Mouse (Mus musculus): Measurements from ENCODE around the gene Rint1. TPM values are rescaled to one million over a fixed set of nuclear protein-coding genes. Genes with fewer than 3 reads are reported as not detected.
A peak's percentile ranks its signal among the peaks of the same experiment; 100 is the strongest.

Rint1 gene
- polyA plus RNA-seq, 1 experiment from 2014 or later: 26.0 TPM

DNA sequence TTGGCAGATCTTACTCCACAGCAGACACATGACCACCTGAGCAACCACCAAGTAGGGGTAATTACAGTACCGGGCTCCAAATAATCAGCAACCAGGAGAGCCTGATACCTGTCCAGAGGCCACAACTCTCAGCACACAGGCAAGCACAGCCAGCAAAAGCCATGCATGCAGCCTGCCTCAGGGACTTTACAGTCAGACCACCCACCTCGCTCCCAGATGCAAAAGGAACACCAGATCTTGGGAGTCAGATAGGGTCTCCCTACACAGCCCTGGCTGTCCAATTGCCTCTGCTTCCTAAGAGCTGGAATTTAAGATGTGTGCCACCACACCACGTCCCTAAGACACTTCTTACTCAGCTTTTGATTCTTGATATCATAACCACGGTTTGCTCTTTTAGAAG lies 6.3 kb upstream of the Rint1 start:
- Histone ChIP-seq H3K27me3 (no peaks in the 10 kb centered on the region), H3K36me3 (0 out of 2 replicates have a peak, but pooled peaks cover 4% of the 10 kb centered on the region), H3K4me1 (replicated peaks) (peaks cover 11% of the 10 kb centered on the region), H3K9ac (no peak overlapping the region), H3K9me3 (replicated peaks) (no peaks in the 10 kb centered on the region), H3K4me3 (no peak overlapping the region), H3K4me2 (no peak overlapping the region), H3K27ac (no peak overlapping the region)
- 73% methylated on average over 4 of the region's 4 CpGs for WGBS
- ATAC-seq (replicated peaks; ENCODE audit: insufficient number of reproducible peaks, insufficient read depth, low FRiP score, low read depth): no peak

DNA sequence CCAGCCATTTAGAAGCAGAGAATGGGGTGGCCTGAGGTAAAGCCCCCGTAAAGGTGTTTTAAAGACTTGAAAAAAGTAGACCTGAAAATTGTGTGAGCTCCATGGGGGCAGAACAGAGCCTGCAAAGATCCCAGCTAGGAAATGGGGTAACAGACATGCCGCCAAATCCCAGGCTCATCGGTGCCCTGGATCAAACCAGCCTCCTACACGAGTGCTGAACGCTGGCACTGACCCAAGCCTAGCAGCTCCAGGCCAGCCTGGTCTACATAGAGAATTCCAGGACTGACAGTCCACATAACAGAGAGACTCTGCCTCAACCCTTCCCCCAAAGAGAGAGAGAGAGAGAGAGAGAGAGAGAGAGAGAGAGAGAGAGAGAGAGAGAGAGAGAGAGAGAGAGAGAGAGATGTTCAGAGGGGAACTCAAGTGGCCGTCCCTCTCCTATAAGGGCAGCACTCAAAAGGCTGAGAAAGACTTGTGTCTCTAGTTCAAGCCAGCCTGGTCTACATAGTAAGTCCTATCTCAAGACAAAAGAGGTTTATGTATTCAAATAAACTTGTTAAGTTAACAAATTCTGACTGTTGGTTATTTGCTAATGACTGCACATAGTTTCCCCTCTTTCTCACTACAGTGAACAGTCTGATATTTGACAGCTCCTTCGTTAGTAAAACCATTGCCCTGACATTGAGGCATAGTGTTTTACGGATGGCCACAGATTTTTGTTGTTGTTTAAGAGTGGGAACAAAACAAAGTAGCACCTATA lies 5.3 kb upstream of the Rint1 start:
- H3K27me3 ChIP-seq: no peaks in the 10 kb centered on the region
- ATAC-seq (replicated peaks; ENCODE audit: insufficient number of reproducible peaks, insufficient read depth, low FRiP score, low read depth): no peak
- 0 out of 2 replicates have a peak overlapping the region, but pooled peaks have one; percentile 78 for H3K9ac ChIP-seq
- 44% methylated on average over 8 of the region's 8 CpGs for WGBS
- H3K36me3 ChIP-seq: 0 out of 2 replicates have a peak, but pooled peaks cover 1% of the 10 kb centered on the region
- peaks cover 13% of the 10 kb centered on the region for H3K4me1 ChIP-seq (replicated peaks)
- peak overlapping the region; percentile 75 for H3K4me2 ChIP-seq
- no peak overlapping the region for H3K27ac ChIP-seq
- peak overlapping the region; percentile 84 for H3K4me3 ChIP-seq
- no peaks in the 10 kb centered on the region for H3K9me3 ChIP-seq (replicated peaks)

DNA sequence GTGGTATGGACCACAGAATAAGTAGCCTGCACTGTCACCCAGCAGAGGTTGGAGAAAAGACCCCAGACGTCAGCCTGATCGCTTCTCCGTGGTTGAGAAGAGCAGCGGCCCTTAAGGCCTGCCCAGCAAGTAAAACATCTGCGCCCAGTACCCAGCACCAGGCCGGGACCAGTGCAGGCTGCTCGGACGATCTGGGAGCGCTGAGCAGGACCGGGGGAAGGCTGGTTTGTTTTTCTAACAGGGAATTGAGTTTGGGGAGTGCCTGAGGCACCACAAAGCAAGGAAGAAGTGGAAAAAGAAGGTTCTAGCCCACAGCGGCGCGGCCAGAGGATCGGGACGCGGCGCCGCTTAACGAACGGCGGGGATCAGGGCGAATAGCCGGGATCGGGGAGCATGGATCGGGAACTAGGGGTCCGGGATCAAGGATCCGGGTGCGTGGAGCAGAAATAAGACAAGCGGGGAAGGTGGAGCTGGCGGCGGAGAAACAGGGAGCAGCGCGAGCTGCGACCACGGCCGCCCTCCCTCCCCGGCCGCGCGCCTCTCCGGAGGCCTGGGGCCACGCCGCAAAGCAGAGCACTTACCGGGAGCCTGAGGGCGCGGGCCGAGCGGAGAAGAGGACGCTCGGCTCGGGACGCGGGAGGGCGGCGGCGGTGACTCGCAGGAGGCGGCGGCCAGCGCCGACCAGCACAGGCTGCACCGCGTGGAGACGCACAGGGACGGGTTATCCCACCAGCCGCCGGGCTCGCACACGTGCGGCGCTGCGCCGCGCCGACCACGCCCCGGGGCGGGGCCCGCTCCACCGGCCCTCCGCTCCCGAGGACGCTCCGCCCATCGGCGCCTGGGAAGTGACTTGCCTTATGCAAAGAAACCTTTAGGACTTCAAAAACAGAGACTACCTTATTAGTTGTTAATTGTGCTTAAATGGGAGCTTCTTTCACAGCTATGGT lies 4.3 kb upstream of the Rint1 start, which contains the start of gene Pus7:
Gene Pus7 (minus strand): TSS at position 781 of the 947 bp plus-strand sequence.
- Histone ChIP-seq H3K27ac (peak within 1 kb of the TSS; percentile 63), H3K4me2 (peak within 1 kb of the TSS; percentile 75), H3K9me3 (replicated peaks) (no peaks in the 10 kb centered on the region), H3K27me3 (no peaks in the 10 kb centered on the region), H3K4me3 (peak within 1 kb of the TSS; percentile 84), H3K9ac (peak within 1 kb of the TSS; percentile 78), H3K36me3 (no peaks in the 10 kb centered on the region), H3K4me1 (replicated peaks) (peaks cover 16% of the 10 kb centered on the region)
- WGBS: under 1% methylated on average over 82 of the region's 86 CpGs
- peak; percentile 91 for ATAC-seq (replicated peaks; ENCODE audit: insufficient number of reproducible peaks, insufficient read depth, low FRiP score, low read depth)

DNA sequence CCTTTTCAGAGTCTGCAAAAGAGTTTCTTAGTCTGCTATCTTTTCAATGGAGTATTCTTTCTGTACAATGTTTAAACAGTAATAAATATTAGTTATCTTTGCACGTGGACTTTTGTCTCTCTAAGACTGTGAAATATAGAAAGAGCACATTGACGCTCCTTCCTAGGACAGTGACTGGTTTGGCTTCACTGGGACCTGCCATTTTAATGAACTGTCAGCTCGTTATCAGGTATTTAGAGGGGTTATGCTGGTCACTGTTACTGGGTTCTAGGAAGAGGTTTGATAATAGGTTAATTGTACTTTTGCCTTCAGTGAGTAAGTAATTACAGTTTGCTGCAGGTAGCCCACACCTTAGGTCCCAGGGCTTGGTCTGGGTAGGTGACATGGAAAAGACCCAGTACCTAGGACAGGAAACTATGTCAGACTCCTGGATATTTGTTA lies 899 bp downstream of the Rint1 start:
- H3K4me2 ChIP-seq: peak overlapping the region; percentile 86
- H3K36me3 ChIP-seq: peaks cover 20% of the 10 kb centered on the region; the same call in 1 of the 2 replicates
- H3K27ac ChIP-seq: no peak overlapping the region
- WGBS: 30% methylated on average over 3 of the region's 3 CpGs
- peak overlapping the region; percentile 92 for H3K9ac ChIP-seq
- no peak for ATAC-seq (replicated peaks; ENCODE audit: insufficient number of reproducible peaks, insufficient read depth, low FRiP score, low read depth)
- no peaks in the 10 kb centered on the region for H3K27me3 ChIP-seq
- peak overlapping the region; percentile 93 for H3K4me3 ChIP-seq
- H3K9me3 ChIP-seq (replicated peaks): no peaks in the 10 kb centered on the region
- H3K4me1 ChIP-seq (replicated peaks): peaks cover 15% of the 10 kb centered on the region

DNA sequence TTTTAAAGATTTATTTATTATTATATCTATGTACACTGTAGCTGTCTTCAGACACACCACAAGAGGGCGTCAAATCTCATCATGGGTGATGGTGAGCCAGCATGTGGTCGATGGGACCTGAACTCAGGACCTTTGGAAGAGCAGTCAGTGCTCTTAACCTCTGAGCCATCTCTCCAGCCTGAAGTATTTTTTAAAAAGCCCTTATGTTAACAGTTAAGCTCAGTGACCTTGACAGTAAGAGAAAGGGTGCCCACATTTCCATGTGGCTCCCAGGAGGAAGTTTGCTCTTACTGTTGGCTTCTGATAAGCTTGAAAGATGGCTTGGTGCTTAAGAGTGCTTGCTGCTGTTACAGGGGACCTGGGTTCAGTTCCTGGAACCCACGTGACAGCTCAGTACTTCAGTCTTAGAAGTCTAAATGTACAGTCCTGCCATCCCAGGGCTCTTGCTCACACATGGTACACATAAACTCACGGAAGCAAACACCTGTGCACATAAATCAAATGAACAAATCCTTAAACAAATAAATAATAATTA lies 1.6 kb downstream of the Rint1 start:
- no peak for ATAC-seq (replicated peaks; ENCODE audit: insufficient number of reproducible peaks, insufficient read depth, low FRiP score, low read depth)
- Histone ChIP-seq H3K4me1 (replicated peaks) (peaks cover 11% of the 10 kb centered on the region), H3K36me3 (peaks cover 20% of the 10 kb centered on the region; the same call in 1 of the 2 replicates), H3K9ac (no peak overlapping the region), H3K27ac (no peak overlapping the region), H3K9me3 (replicated peaks) (no peaks in the 10 kb centered on the region), H3K27me3 (no peaks in the 10 kb centered on the region), H3K4me2 (no peak overlapping the region), H3K4me3 (no peak overlapping the region)
- 81% methylated on average over 4 of the region's 4 CpGs for WGBS

DNA sequence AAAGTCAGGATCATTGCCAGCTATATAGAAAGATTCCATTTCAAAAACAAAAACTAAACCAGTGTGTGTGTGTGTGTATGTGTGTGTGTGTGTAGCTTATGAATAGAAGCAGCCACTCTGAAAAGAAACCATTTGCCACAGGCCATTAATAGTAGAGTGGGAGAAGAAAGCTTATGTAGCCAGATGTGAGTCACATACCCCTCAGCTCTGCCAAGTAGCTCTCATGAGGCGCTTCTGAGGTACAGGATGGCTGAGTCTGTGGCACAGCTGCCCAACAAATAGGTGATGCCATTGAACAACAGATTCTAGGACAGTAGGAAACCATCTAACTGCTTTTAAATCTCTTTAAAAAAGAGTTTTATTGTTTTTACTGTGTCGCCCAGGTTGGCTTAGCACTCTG lies 5.2 kb downstream of the Rint1 start:
- H3K9me3 ChIP-seq (replicated peaks): no peaks in the 10 kb centered on the region
- no peak overlapping the region for H3K4me3 ChIP-seq
- H3K36me3 ChIP-seq: peaks cover 31% of the 10 kb centered on the region
- WGBS: 88% methylated on average over 2 of the region's 2 CpGs
- no peak for ATAC-seq (replicated peaks; ENCODE audit: insufficient number of reproducible peaks, insufficient read depth, low FRiP score, low read depth)
- H3K27ac ChIP-seq: no peak overlapping the region
- H3K27me3 ChIP-seq: no peaks in the 10 kb centered on the region
- no peak overlapping the region for H3K4me2 ChIP-seq
- no peak overlapping the region for H3K9ac ChIP-seq
- H3K4me1 ChIP-seq (replicated peaks): peaks cover 8% of the 10 kb centered on the region

DNA sequence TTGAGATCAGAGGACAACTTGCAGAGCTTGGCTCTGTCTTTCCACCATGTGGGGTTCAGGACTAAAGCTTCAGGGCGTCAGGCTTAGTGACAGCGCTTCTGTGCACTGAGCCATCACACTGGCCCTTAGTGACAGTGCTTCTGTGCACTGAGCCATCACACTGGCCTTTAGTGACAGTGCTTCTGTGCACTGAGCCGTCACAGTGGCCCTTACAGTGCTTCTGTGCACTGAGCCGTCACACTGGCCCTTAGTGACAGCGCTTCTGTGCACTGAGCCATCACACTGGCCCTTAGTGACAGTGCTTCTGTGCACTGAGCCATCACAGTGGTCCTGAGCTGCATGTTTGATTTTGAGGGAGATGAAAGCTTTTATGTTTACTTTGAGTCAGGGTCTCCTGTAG lies 27.3 kb downstream of the Rint1 start:
- peaks cover 86% of the 10 kb centered on the region for H3K36me3 ChIP-seq
- 87% methylated on average over 5 of the region's 5 CpGs for WGBS

DNA sequence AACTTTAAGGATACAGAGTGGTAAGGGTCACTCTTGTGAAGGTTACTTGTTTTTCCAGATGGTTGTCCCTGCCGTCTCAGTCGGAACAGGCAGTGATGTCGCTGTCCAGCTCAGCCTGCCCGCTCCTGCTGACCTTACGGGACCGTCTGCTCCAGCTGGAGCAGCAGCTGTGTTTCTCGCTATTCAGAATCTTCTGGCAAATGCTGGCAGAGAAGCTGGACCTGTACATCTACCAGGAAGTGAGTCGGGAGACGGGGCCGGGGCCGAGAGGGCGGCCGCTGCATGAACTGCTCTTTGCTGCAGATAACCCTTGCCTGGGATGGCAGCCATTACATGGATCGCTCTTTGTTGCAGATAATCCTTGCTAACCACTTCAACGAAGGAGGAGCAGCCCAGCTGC lies 29.2 kb downstream of the Rint1 start:
- Histone ChIP-seq H3K4me1 (replicated peaks) (no peaks in the 10 kb centered on the region), H3K9me3 (replicated peaks) (no peaks in the 10 kb centered on the region), H3K36me3 (peaks cover 76% of the 10 kb centered on the region), H3K4me3 (no peak overlapping the region), H3K27me3 (no peaks in the 10 kb centered on the region), H3K27ac (no peak overlapping the region), H3K9ac (no peak overlapping the region), H3K4me2 (no peak overlapping the region)
- 88% methylated on average over 15 of the region's 15 CpGs for WGBS
- no peak for ATAC-seq (replicated peaks; ENCODE audit: insufficient number of reproducible peaks, insufficient read depth, low FRiP score, low read depth)

More for the DNA sequence above, 27.3 kb downstream of the Rint1 start:
- Histone ChIP-seq H3K4me3 (no peak overlapping the region), H3K4me1 (replicated peaks) (no peaks in the 10 kb centered on the region), H3K9ac (no peak overlapping the region), H3K9me3 (replicated peaks) (no peaks in the 10 kb centered on the region), H3K27me3 (no peaks in the 10 kb centered on the region), H3K27ac (no peak overlapping the region), H3K4me2 (no peak overlapping the region)
- no peak for ATAC-seq (replicated peaks; ENCODE audit: insufficient number of reproducible peaks, insufficient read depth, low FRiP score, low read depth)

DNA sequence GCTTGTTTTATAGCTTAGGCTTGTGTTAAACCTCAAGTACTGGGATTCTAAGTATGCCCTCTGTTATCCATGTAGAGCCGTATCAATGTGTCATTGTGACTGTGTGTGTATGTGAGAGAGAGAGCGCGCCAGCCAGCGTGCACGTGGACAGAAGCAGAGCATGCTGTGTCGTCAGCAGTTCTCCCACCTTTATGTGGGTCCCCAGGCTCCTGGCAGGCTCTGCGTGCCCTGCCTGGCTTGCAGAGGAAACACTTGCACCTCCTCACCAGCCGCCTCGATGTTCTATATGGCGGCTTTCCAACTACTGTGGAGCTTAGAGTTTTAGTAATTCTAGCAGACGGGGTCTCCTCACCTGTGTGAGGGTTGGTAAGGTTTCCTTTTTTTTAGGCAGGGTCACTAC lies 34.8 kb downstream of the Rint1 start:
- 66% methylated on average over 11 of the region's 11 CpGs for WGBS
- H3K27ac ChIP-seq: no peak overlapping the region
- no peaks in the 10 kb centered on the region for H3K27me3 ChIP-seq
- ATAC-seq (replicated peaks; ENCODE audit: insufficient number of reproducible peaks, insufficient read depth, low FRiP score, low read depth): no peak
- H3K9ac ChIP-seq: no peak overlapping the region
- no peak overlapping the region for H3K4me3 ChIP-seq
- no peaks in the 10 kb centered on the region for H3K9me3 ChIP-seq (replicated peaks)
- H3K36me3 ChIP-seq: peaks cover 26% of the 10 kb centered on the region
- no peaks in the 10 kb centered on the region for H3K4me1 ChIP-seq (replicated peaks)
- H3K4me2 ChIP-seq: no peak overlapping the region

DNA sequence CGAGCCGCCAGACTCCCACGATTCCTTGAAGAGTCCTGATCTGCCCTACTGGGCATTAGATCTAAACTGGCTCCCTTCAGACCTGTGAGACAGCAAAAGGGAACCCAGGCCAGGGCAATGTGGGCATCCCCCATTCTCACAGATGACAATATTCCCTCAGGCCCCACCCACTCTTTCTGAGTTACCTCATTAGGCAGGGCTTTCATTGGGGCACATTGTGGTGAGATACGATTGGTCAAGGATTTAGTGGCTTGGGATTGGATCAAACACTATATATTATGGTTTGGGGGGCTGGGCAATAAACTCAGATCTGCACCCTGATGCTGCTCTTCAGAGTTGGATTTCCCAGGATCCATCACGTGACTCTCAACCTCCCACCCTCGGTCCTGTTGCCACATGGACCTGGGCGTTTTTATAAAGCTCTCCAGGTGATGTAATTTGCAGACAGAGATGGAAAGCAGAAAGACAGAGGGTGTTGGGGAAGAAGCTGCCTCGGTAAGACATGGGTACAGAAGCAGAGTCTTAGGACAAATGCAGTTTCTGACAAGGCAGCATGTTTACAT lies 36.7 kb downstream of the Rint1 start:
- H3K4me1 ChIP-seq (replicated peaks): no peaks in the 10 kb centered on the region
- H3K27ac ChIP-seq: no peak overlapping the region
- no peak overlapping the region for H3K4me3 ChIP-seq
- WGBS: 79% methylated on average over 8 of the region's 8 CpGs
- peaks cover 12% of the 10 kb centered on the region for H3K36me3 ChIP-seq
- no peak overlapping the region for H3K9ac ChIP-seq
- H3K4me2 ChIP-seq: no peak overlapping the region
- H3K27me3 ChIP-seq: no peaks in the 10 kb centered on the region
- no peak for ATAC-seq (replicated peaks; ENCODE audit: insufficient number of reproducible peaks, insufficient read depth, low FRiP score, low read depth)
- no peaks in the 10 kb centered on the region for H3K9me3 ChIP-seq (replicated peaks)

All from heart, embryonic 15.5 days (tissue).